Mouse (Mus musculus) brown adipose tissue, adult 24 weeks (tissue): ENCODE measurements around the gene Ugt1a8. TPM values are rescaled to one million over a fixed set of nuclear protein-coding genes. Genes with fewer than 3 reads are reported as not detected.

ENCODE experiments used
- polyA plus RNA-seq: library from polyadenylated mRNA; stranded (reverse); fragments of >200 nt; gene quantifications from 2 replicates; pipeline ENCODE4 v1.2.4, GENCODE M21; 2012; ENCODE audit not compliant: missing spikeins, insufficient read depth, insufficient read length

Ugt1a8 gene
- polyA plus RNA-seq, 1 experiment, result not detected

Other genes starting within 250 kb of the Ugt1a8 start
- 59.1 and 61.6 TPM in 2 replicates for gene Dgkd, start 234.5 kb upstream of the Ugt1a8 start, polyA plus RNA-seq
- 13.1 and 16.1 TPM in 2 replicates for gene Usp40, start 79.3 kb upstream of the Ugt1a8 start, polyA plus RNA-seq
- gene Ugt1a10, start 32.4 kb upstream of the Ugt1a8 start, polyA plus RNA-seq, result not detected in 2 replicates
- gene Ugt1a9, start 17.0 kb upstream of the Ugt1a8 start, polyA plus RNA-seq, result not detected in 2 replicates
- 1.5 and 2.2 TPM in 2 replicates for gene Ugt1a7c, start 7.2 kb downstream of the Ugt1a8 start, polyA plus RNA-seq
- gene Ugt1a6b, start 15.4 kb downstream of the Ugt1a8 start, polyA plus RNA-seq, result 5.0 and 5.9 TPM in 2 replicates
- 5.6 and 6.1 TPM in 2 replicates for gene Ugt1a6a, start 47.0 kb downstream of the Ugt1a8 start, polyA plus RNA-seq
- gene Ugt1a5, start 78.2 kb downstream of the Ugt1a8 start, polyA plus RNA-seq, result 1.5 TPM in 1 of 2 replicates, not detected in the other
- gene Ugt1a2, start 112.8 kb downstream of the Ugt1a8 start, polyA plus RNA-seq, result not detected in 2 replicates
- 4.3 and 5.0 TPM in 2 replicates for gene Dnajb3, start 118.0 kb downstream of the Ugt1a8 start, polyA plus RNA-seq
- 0.95 TPM in 1 of 2 replicates, not detected in the other for gene Ugt1a1, start 124.1 kb downstream of the Ugt1a8 start, polyA plus RNA-seq
- gene Mroh2a, start 139.2 kb downstream of the Ugt1a8 start, polyA plus RNA-seq, result not detected in 2 replicates
- 10.3 and 11.1 TPM in 2 replicates for gene Hjurp, start 189.8 kb downstream of the Ugt1a8 start, polyA plus RNA-seq
- gene Trpm8, start 189.8 kb downstream of the Ugt1a8 start, polyA plus RNA-seq, result not detected in 2 replicates